Mouse (Mus musculus) erythroid progenitor cell, adult 5-6 weeks (primary cell): ENCODE results near the gene Plxnd1. TPM values are rescaled to one million over a fixed set of nuclear protein-coding genes. Genes with fewer than 3 reads are reported as not detected.

Source experiments
- total RNA-seq, 2 experiments: library from RNA; stranded (forward) in 1 of 2; stranded (reverse) in 1 of 2; fragments of 150-400 nt in 1 of 2; fragments of 186-747, 209-891 nt in 1 of 2; gene quantifications; 2 replicates each; pipeline versions ENCODE4 v1.2.3 to v1.2.4; 2015 to 2017; ENCODE audit warnings: low replicate concordance in 2 of 2

The Plxnd1 gene
- total RNA-seq, 2 experiments from 2014 or later, result 2.0 to 9.6 TPM

Other genes with a start within 250 kb of the Plxnd1 start
- 3.8 and 6.1 TPM in 2 replicates for gene Tmem40, start 232.6 kb downstream of the Plxnd1 start, total RNA-seq (2015; ENCODE audit: low replicate concordance)
- gene Tmem40, start 232.6 kb downstream of the Plxnd1 start, total RNA-seq (2017; ENCODE audit: low replicate concordance), result 4.4 and 4.9 TPM in 2 replicates
- gene Cand2, start 220.5 kb downstream of the Plxnd1 start, total RNA-seq (2015; ENCODE audit: low replicate concordance), result not detected in 2 replicates
- gene Cand2, start 220.5 kb downstream of the Plxnd1 start, total RNA-seq (2017; ENCODE audit: low replicate concordance), result under 0.01 TPM in 1 of 2 replicates, not detected in the other
- 1,002 and 1,130 TPM in 2 replicates for gene Rpl32, start 186.3 kb downstream of the Plxnd1 start, total RNA-seq (2015; ENCODE audit: low replicate concordance)
- 642 and 693 TPM in 2 replicates for gene Rpl32, start 186.3 kb downstream of the Plxnd1 start, total RNA-seq (2017; ENCODE audit: low replicate concordance)
- gene Efcab12, start 156.6 kb downstream of the Plxnd1 start, total RNA-seq (2015; ENCODE audit: low replicate concordance), result not detected in 2 replicates
- gene Efcab12, start 156.6 kb downstream of the Plxnd1 start, total RNA-seq (2017; ENCODE audit: low replicate concordance), result not detected in 2 replicates
- 7.5 and 9.7 TPM in 2 replicates for gene Mbd4, start 141.6 kb downstream of the Plxnd1 start, total RNA-seq (2015; ENCODE audit: low replicate concordance)
- 14.8 and 22.6 TPM in 2 replicates for gene Mbd4, start 141.6 kb downstream of the Plxnd1 start, total RNA-seq (2017; ENCODE audit: low replicate concordance)
- not detected in 2 replicates for gene Ift122, start 141.5 kb downstream of the Plxnd1 start, total RNA-seq (2015; ENCODE audit: low replicate concordance)
- 0.38 and 1.9 TPM in 2 replicates for gene Ift122, start 141.5 kb downstream of the Plxnd1 start, total RNA-seq (2017; ENCODE audit: low replicate concordance)
- not detected in 2 replicates for gene Rho, start 63.3 kb downstream of the Plxnd1 start, total RNA-seq (2015; ENCODE audit: low replicate concordance)
- gene Rho, start 63.3 kb downstream of the Plxnd1 start, total RNA-seq (2017; ENCODE audit: low replicate concordance), result not detected in 2 replicates
- not detected in 2 replicates for gene H1foo, start 50.1 kb downstream of the Plxnd1 start, total RNA-seq (2015; ENCODE audit: low replicate concordance)
- gene H1foo, start 50.1 kb downstream of the Plxnd1 start, total RNA-seq (2017; ENCODE audit: low replicate concordance), result not detected in 2 replicates
- 10.5 and 12.6 TPM in 2 replicates for gene Tmcc1, start 198.5 kb upstream of the Plxnd1 start, total RNA-seq (2015; ENCODE audit: low replicate concordance)
- 11.0 and 13.5 TPM in 2 replicates for gene Tmcc1, start 198.5 kb upstream of the Plxnd1 start, total RNA-seq (2017; ENCODE audit: low replicate concordance)
- gene Washc2, start 213.0 kb upstream of the Plxnd1 start, total RNA-seq (2015; ENCODE audit: low replicate concordance), result 12.3 and 18.4 TPM in 2 replicates
- gene Washc2, start 213.0 kb upstream of the Plxnd1 start, total RNA-seq (2017; ENCODE audit: low replicate concordance), result 16.5 and 19.1 TPM in 2 replicates